Mouse (Mus musculus) stomach, postnatal 0 days (tissue): ENCODE measurements around the gene Arid1b.

Experiments used
- CTCF ChIP-seq: IDR thresholded peaks from 2 replicates; pipeline ENCODE4 v1.5.1; 2016; ENCODE audit warnings: antibody characterized with exemption, low read depth, mild to moderate bottlenecking, moderate library complexity
- EP300 ChIP-seq: optimal IDR thresholded peaks from 2 replicates; pipeline ENCODE3; 2016; ENCODE audit warnings: antibody characterized with exemption

GRCm38 (mm10) chr17:4945311-4945751 is 48.8 kb upstream of the Arid1b start:
- TF ChIP-seq CTCF (no peak), EP300 (no peak)
